Mouse (Mus musculus) limb, embryonic 10.5 days (tissue): ENCODE data around the gene Mal. TPM values are rescaled to one million over a fixed set of nuclear protein-coding genes. Genes with fewer than 3 reads are reported as not detected.

ENCODE experiments used
- DNase-seq: peaks from one replicate; pipeline ENCODE4 v3.0.0-alpha.2; 2017; ENCODE audit warnings: low spot score
- H3K27ac ChIP-seq: fragments of 300-500 bp; sonication (generic); 2 replicates; pipeline ENCODE4 v1.5.1; 2016; ENCODE audit warnings: mild to moderate bottlenecking
- H3K27me3 ChIP-seq: fragments of 300-500 bp; sonication (generic); 2 replicates; pipeline ENCODE4 v1.6.1; 2016; ENCODE audit warnings: low read depth, mild to moderate bottlenecking; ENCODE audit not compliant: poor library complexity, severe bottlenecking
- H3K36me3 ChIP-seq: fragments of 300-500 bp; sonication (generic); 2 replicates; pipeline ENCODE4 v1.6.1; 2016; ENCODE audit warnings: mild to moderate bottlenecking, moderate library complexity
- H3K4me1 ChIP-seq: fragments of 300-500 bp; sonication (generic); 2 replicates; pipeline ENCODE4 v1.6.1; 2016
- H3K4me3 ChIP-seq: fragments of 300-500 bp; sonication (generic); 2 replicates; pipeline ENCODE4 v1.5.1; 2016; ENCODE audit warnings: mild to moderate bottlenecking, moderate library complexity
- H3K9me3 ChIP-seq: fragments of 300-500 bp; sonication (generic); replicated peaks from 2 replicates; pipeline ENCODE4 v1.6.1; 2016; ENCODE audit warnings: mild to moderate bottlenecking
- WGBS: fragments of 180-500 bp; shearing (Covaris S2); methylation state at CpG from one replicate; pipeline ENCODE4 v1.1.7; 2016; 5-methylcytosine and 5-hydroxymethylcytosine counted together
- polyA plus RNA-seq: library from polyadenylated mRNA; unstranded; fragments of >200 nt; fragmentation: Nextera tagmentation; extraction: Ambion mirVana; gene quantifications from 2 replicates; pipeline ENCODE4 v1.2.1, GENCODE M21; 2016

The Mal gene
- 0.10 and 0.43 TPM in 2 replicates for polyA plus RNA-seq

GRCm38 (mm10) chr2:127656086-127656720, at the start of gene Mal:
Mal (minus strand) TSS chr2:127656695.
- no peaks in the 10 kb centered on the region for H3K9me3 ChIP-seq
- peaks cover 82% of the 10 kb centered on the region for H3K27me3 ChIP-seq
- no peaks in the 10 kb centered on the region for H3K36me3 ChIP-seq
- DNase-seq: peak; percentile 51
- H3K27ac ChIP-seq: no peak within 1 kb of the TSS
- WGBS: under 1% methylated on average over 43 of the region's 43 CpGs
- peaks cover 14% of the 10 kb centered on the region for H3K4me1 ChIP-seq
- peak within 1 kb of the TSS; percentile 49 for H3K4me3 ChIP-seq

GRCm38 (mm10) chr2:127705267-127705666, 48.8 kb upstream of the Mal start:
- Histone ChIP-seq H3K4me3 (no peak overlapping the region), H3K27ac (no peak overlapping the region), H3K4me1 (no peaks in the 10 kb centered on the region), H3K9me3 (no peaks in the 10 kb centered on the region), H3K27me3 (no peaks in the 10 kb centered on the region), H3K36me3 (no peaks in the 10 kb centered on the region)
- no peak for DNase-seq
- 93% methylated on average over 6 of the region's 6 CpGs for WGBS

DNA sequence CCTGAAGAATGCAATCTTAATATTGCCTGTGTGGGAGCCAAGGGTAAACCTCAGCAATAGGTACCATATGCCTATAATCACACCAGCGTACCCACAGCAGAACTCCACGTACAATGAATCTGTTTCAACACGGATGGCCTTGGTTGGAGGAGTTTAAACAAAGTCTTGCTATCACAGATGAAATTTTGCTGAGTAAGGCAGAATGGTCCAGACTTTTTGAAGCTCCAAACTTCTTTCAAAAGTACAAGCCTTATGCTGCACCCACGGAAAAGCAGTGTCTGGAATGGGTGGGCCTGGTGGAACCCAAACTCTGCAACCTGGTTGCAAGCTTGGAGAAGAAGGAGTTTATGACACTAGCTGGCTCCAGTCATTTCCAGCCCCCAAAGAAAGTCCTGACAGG, 32.7 kb upstream of the Mal start:
- no peak for DNase-seq
- WGBS: 91% methylated on average over 4 of the region's 4 CpGs
- H3K4me3 ChIP-seq: no peak overlapping the region

DNA sequence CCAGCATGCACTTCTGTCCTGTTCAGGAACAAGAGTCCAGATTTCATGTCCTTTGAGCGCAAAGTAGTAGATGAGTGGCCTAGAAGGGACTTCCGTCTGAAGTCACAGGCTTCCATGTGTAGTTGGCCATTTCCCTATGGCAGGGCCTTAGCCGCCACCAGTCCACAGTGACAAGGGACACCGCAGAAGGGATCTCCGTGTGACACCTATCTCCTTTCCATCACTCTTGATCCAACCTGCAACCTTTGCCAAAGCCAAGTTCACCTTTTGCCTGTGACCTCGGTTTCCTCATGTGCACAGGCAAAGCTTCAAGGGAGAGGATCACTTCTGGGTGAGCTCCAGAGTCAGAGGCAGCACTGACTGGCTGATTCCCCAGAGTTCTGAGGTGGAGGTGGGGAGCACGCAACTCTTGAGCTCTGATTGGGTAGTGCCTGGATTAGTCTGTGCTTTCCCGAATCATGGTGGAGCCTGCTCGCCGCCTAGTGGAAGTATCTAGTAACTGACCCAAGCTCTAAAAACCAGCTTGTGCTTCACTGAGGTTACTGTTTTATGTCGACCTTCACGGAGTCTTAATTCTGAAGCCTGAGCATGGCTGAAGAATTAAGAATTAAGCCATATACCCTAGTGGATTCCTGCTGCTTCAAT, 27.3 kb upstream of the Mal start:
- Histone ChIP-seq H3K27ac (no peak overlapping the region), H3K4me1 (peaks cover 3% of the 10 kb centered on the region), H3K9me3 (no peaks in the 10 kb centered on the region), H3K4me3 (no peak overlapping the region), H3K27me3 (no peaks in the 10 kb centered on the region), H3K36me3 (no peaks in the 10 kb centered on the region)
- WGBS: 41% methylated on average over 12 of the region's 12 CpGs
- peak; percentile 74 for DNase-seq

More for the DNA sequence above, 32.7 kb upstream of the Mal start:
- H3K36me3 ChIP-seq: no peaks in the 10 kb centered on the region
- H3K27ac ChIP-seq: no peak overlapping the region
- no peaks in the 10 kb centered on the region for H3K4me1 ChIP-seq
- no peaks in the 10 kb centered on the region for H3K27me3 ChIP-seq
- H3K9me3 ChIP-seq: no peaks in the 10 kb centered on the region

DNA sequence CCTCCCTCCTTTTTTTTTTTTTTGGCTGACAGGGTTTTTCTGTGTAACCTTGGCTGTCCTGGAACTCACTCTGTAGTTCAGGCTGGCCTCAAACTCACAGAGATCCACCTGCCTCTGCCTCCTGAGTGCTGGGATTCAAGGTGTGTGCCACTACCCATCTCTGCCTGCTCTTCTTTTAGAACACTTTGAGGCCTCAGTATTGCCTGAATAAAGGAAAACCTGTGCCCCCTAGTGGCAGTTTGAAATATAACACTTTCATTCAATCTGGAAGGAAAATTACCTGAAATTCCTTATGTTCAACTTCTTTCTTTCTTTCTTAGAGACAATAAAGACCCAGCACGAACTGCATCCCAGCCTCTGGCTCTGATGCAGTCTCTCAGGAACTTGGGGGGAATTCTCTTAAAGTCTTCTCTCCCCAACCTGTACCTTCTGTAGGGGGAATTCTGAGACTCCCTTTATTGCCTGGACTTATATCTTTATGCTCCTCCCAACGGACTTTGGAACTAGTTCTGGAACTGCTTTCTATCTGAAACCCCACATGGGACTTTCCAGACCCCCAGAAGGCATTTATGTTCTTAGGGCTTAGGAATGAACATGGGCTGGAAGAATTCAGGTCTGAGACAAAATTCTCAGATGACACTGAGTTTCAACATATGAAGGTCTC, 11.5 kb upstream of the Mal start:
- no peaks in the 10 kb centered on the region for H3K4me1 ChIP-seq
- H3K27ac ChIP-seq: no peak overlapping the region
- no peaks in the 10 kb centered on the region for H3K9me3 ChIP-seq
- DNase-seq: no peak
- no peaks in the 10 kb centered on the region for H3K36me3 ChIP-seq
- 22% methylated on average over 2 of the region's 2 CpGs for WGBS
- H3K4me3 ChIP-seq: no peak overlapping the region
- H3K27me3 ChIP-seq: no peaks in the 10 kb centered on the region

DNA sequence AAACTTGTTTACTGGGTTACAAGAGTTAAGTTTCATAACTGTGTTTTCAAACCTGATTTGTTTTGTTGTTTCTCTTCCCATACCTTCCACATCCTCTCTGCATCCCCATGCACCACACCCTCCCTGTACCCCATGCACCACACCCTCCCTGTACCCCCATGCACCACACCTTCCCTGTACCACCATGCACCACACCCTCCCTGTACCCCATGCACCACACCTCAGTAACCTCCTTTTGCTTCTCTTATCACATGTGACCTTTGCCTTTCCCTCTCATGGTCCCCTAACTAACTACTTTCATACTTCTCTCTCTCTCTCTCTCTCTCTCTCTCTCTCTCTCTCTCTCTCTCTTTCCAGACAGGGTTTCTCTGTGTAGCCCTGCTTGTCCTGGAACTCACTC, 10.5 kb upstream of the Mal start:
- Histone ChIP-seq H3K36me3 (no peaks in the 10 kb centered on the region), H3K27ac (no peak overlapping the region), H3K4me1 (no peaks in the 10 kb centered on the region), H3K4me3 (no peak overlapping the region), H3K9me3 (no peaks in the 10 kb centered on the region), H3K27me3 (no peaks in the 10 kb centered on the region)
- no peak for DNase-seq

DNA sequence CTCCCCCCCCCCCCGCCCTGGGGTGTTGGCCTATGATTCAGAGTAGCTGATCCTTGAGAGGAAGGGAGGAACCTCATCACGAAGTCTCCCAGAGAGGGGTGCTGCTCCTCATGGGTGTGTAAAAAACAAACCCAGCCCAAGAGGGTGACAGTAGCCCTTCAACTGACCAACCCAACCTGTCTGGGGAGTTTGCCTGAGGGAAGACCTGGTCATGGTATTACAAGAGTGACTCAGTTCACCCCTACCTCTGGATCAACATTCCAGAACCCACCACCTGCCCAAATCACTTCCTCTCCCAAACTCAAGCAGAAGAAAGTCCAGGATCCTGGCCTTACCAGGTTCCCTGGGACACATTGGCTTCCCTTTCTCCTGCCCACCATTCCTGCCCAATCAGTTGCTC, 6.2 kb upstream of the Mal start:
- Histone ChIP-seq H3K4me3 (no peak overlapping the region), H3K4me1 (no peaks in the 10 kb centered on the region), H3K27me3 (peaks cover 18% of the 10 kb centered on the region), H3K9me3 (no peaks in the 10 kb centered on the region), H3K36me3 (no peaks in the 10 kb centered on the region), H3K27ac (no peak overlapping the region)
- DNase-seq: no peak
- WGBS: 63% methylated on average over 2 of the region's 2 CpGs

DNA sequence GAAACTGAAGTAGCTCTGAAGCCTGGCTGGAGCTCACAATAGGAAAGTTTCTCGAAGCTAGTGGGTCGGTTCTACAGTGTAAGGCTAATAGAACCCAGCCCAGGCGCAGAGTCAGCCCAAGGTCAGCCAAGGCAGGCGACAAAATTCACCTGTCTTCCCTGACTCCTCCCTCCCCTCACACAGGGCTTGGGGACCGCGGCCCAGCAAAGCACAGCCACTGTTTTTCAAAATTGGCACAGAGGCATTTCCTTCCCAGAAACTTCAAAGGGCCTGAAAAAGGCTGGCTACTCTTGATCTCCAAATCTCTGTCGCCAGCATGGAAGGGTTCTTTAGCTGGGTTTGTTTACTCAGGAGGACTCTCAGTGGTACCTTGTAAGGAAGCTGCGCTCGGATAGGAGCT, 1.1 kb downstream of the Mal start:
- Histone ChIP-seq H3K9me3 (no peaks in the 10 kb centered on the region), H3K4me3 (peak overlapping the region; percentile 49), H3K4me1 (peaks cover 14% of the 10 kb centered on the region), H3K27ac (no peak overlapping the region), H3K36me3 (no peaks in the 10 kb centered on the region), H3K27me3 (peaks cover 82% of the 10 kb centered on the region)
- peak; percentile 33 for DNase-seq
- 5% methylated on average over 9 of the region's 9 CpGs for WGBS

DNA sequence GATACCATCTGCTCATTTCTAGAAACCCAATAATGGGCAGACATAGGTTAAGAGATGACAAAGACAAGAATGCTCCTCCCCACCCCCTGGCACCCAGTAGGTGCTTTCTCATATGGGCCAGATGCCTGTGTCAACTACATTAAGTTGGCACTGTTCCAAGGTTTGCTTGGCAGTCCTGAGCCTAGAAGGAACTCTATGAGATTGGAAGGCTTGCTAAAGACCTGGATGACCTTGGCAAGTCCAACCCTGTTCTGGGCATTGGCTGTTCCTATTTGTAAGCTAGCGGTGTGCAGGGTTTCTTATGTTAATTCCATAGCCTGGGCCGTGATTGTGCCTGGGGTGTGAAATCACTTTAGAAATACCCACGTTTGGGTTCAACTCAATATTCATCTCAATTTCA, 1.7 kb downstream of the Mal start:
- 63% methylated on average over 3 of the region's 3 CpGs for WGBS
- H3K27me3 ChIP-seq: peaks cover 85% of the 10 kb centered on the region
- no peak overlapping the region for H3K27ac ChIP-seq
- H3K9me3 ChIP-seq: no peaks in the 10 kb centered on the region
- H3K36me3 ChIP-seq: no peaks in the 10 kb centered on the region
- peaks cover 14% of the 10 kb centered on the region for H3K4me1 ChIP-seq
- DNase-seq: no peak
- H3K4me3 ChIP-seq: no peak overlapping the region

DNA sequence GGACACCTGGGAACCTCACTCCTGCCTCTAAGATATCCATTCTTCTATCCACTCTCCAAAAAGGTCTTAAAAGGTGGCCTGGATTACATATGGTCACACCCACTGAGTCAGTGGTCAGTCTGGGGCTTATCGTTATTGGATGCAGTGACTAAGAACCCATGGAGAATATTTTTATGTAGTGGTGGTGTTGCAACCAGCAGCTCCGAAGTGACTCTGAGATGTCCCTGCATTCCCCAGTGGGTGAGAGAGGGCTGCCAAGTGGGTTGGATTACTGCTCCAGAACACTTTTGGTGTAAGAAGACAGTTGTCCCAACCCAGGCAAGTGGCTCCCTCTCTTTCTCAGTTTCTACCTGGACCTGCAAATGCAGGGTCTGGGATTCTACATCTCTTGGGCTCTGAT, 3.7 kb downstream of the Mal start:
- WGBS: 83% methylated on average over 2 of the region's 2 CpGs
- no peaks in the 10 kb centered on the region for H3K9me3 ChIP-seq
- no peak for DNase-seq
- H3K4me1 ChIP-seq: peaks cover 14% of the 10 kb centered on the region
- no peak overlapping the region for H3K27ac ChIP-seq
- H3K4me3 ChIP-seq: no peak overlapping the region
- H3K36me3 ChIP-seq: no peaks in the 10 kb centered on the region
- peaks cover 75% of the 10 kb centered on the region for H3K27me3 ChIP-seq

- no peak for DNase-seq
- Histone ChIP-seq H3K36me3 (no peaks in the 10 kb centered on the region), H3K27me3 (peaks cover 70% of the 10 kb centered on the region)
Measured at GRCm38 (mm10) chr2:127652335-127652734, 4.2 kb downstream of the Mal start.

DNA sequence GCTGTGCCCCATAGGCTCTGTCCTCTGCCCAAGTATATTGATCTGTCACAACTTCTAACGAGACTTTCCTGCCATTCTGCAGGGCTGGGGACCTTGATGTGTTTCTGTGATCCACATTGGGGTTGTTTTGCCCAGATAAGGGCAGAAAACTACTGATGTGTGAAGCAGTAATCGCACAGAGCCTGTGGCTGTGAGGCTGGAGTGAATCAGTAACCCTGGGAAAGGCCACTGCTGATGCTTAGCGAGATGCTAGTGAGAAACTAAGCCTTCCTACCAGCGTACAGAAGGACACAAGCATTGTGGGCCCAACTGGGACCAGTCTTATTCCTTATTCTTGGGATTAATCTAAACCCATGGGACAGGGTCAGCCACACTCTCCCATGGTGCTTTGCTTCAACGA, 4.9 kb downstream of the Mal start:
- Histone ChIP-seq H3K4me1 (peaks cover 14% of the 10 kb centered on the region), H3K27ac (no peak overlapping the region), H3K27me3 (peaks cover 63% of the 10 kb centered on the region), H3K9me3 (no peaks in the 10 kb centered on the region), H3K36me3 (no peaks in the 10 kb centered on the region), H3K4me3 (no peak overlapping the region)
- 72% methylated on average over 5 of the region's 5 CpGs for WGBS
- no peak for DNase-seq

More at GRCm38 (mm10) chr2:127652335-127652734, 4.2 kb downstream of the Mal start:
- Histone ChIP-seq H3K27ac (no peak overlapping the region), H3K4me3 (no peak overlapping the region), H3K9me3 (no peaks in the 10 kb centered on the region), H3K4me1 (peaks cover 14% of the 10 kb centered on the region)

DNA sequence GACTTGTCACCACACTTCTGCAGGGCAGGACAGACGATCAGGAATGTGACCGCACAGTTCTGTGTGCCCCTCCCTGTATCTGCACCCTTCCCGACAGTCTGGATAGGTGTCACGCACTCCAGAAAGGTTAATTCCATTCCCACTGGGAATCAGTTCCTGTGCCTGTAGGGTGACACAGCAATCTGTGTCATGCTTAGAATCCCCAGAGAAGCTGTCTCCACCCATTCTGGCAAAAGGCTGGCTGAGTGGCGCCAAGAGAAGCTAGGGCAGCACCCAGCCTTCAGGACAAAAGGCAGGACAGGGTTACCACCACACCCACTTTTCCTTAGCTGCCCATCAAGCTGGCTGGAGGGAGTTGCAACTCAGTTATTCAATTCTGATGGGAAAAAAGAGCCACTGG, 6.6 kb downstream of the Mal start:
- whole genome bisulfite sequencing: 76% methylated on average over 5 of the region's 5 CpGs
- Histone ChIP-seq H3K9me3 (no peaks in the 10 kb centered on the region), H3K36me3 (no peaks in the 10 kb centered on the region), H3K27me3 (peaks cover 46% of the 10 kb centered on the region), H3K27ac (no peak overlapping the region), H3K4me3 (no peak overlapping the region), H3K4me1 (no peaks in the 10 kb centered on the region)
- no peak for DNase-seq
